8 mouse cellular contexts compared by ENCODE assay signal in genomic region chrX:7714135-7714899, GRCm38 (mm10). TPM values are rescaled to one million over a fixed set of nuclear protein-coding genes. Genes with fewer than 3 reads are reported as not detected.
DNase-seq lines count a peak whose midpoint lies in the region; ATAC-seq and TF ChIP-seq lines count a peak whose summit lies in the region.
"Not testable (repeated sequence)": the region's sequence is repeated elsewhere in the genome, so short reads cannot be mapped to it uniquely, and the experiment has no call there.

Gene Wdr45, plus strand, starts transcription at chrX:7714333.

- peak within 1 kb of the TSS; percentile 63 for H3K27ac ChIP-seq in bone marrow macrophage, adult 2 months (ENCODE audit: insufficient read depth, low read depth, low read length)
- H3K27ac ChIP-seq in embryonic fibroblast, embryonic 13.5 days (ENCODE audit: insufficient read depth, low read length); kidney, embryonic 14.5 days (ENCODE audit: low read depth, low read length): not testable (repeated sequence)
- peak within 1 kb of the TSS; percentile 11; the same call in 1 of the 2 replicates for H3K27ac ChIP-seq in limb, embryonic 15.5 days

- not testable (repeated sequence) for TF ChIP-seq POLR2A in bone marrow macrophage, adult 2 months (IDR thresholded peaks at IDR 0.05; ENCODE audit: borderline replicate concordance, low read depth, low read length)
- peak; percentile 58 for TF ChIP-seq POLR2A in embryonic fibroblast, embryonic 13.5 days (IDR thresholded peaks at IDR 0.05; ENCODE audit: low read depth, low read length)

- H3K4me1 ChIP-seq in bone marrow macrophage, adult 2 months (ENCODE audit: control insufficient read depth, insufficient read depth, low read length); embryonic fibroblast, embryonic 13.5 days (ENCODE audit: control insufficient read depth, insufficient read depth, low read length); kidney, embryonic 14.5 days (ENCODE audit: control insufficient read depth, insufficient read depth, low read length); limb, embryonic 15.5 days: not testable (repeated sequence)

- TF ChIP-seq CTCF in bone marrow macrophage, adult 2 months (IDR thresholded peaks at IDR 0.05; ENCODE audit: low read depth, low read length); embryonic fibroblast, embryonic 13.5 days (IDR thresholded peaks at IDR 0.05; ENCODE audit: borderline replicate concordance, insufficient read depth, low read length): not testable (repeated sequence)

- WGBS in kidney, embryonic 14.5 days, result 21% methylated on average over 27 of the region's 60 CpGs
- 27% methylated on average over 46 of the region's 60 CpGs for WGBS in limb, embryonic 15.5 days

- H3K4me2 ChIP-seq in kidney, embryonic 14.5 days (replicated peaks; ENCODE audit: low read depth, low read length), result peak within 1 kb of the TSS; percentile 36
- peak within 1 kb of the TSS; percentile 39 for H3K4me2 ChIP-seq in limb, embryonic 15.5 days

- not testable (repeated sequence) for H3K36me3 ChIP-seq in kidney, embryonic 14.5 days (ENCODE audit: control insufficient read depth, insufficient read depth, low read length); limb, embryonic 15.5 days

- H3K9ac ChIP-seq in kidney, embryonic 14.5 days (ENCODE audit: low read depth, low read length), result peak within 1 kb of the TSS; percentile 48; the same call in 1 of the 2 replicates
- H3K9ac ChIP-seq in limb, embryonic 15.5 days, result 0 out of 2 replicates have a peak within 1 kb of the TSS, but pooled peaks have one; percentile 23

- H3K4me3 ChIP-seq in bone marrow macrophage, adult 2 months (ENCODE audit: insufficient read depth, low read length), result peak within 1 kb of the TSS; percentile 50
- peak within 1 kb of the TSS; percentile 56 for H3K4me3 ChIP-seq in embryonic fibroblast, embryonic 13.5 days (ENCODE audit: insufficient read depth, low read length)
- H3K4me3 ChIP-seq in kidney, embryonic 14.5 days (ENCODE audit: low read length), result peak within 1 kb of the TSS; percentile 33; the same call in 1 of the 2 replicates
- H3K4me3 ChIP-seq in limb, embryonic 15.5 days, result peak within 1 kb of the TSS; percentile 35

- H3K9me3 ChIP-seq in kidney, embryonic 14.5 days (ENCODE audit: control insufficient read depth, low read length); limb, embryonic 15.5 days: not testable (repeated sequence)

- DNase-seq in 416B (ENCODE audit: low read depth), result peak; percentile 97
- DNase-seq in heart, adult 9 months (ENCODE audit: low spot score in 2 of 2), result peak; percentile 95
- peak; percentile 78 to 81 for DNase-seq in monocyte, adult 2 months (ENCODE audit: low read depth in 1 of 2, low spot score in 2 of 2)
- peak; percentile 93 to 96 for DNase-seq in spleen, postnatal 36 days (ENCODE audit: low spot score in 2 of 2)

- peak; percentile 97 for ATAC-seq in kidney, embryonic 14.5 days (ENCODE audit: low FRiP score, low TSS enrichment)
- peak; percentile 97 for ATAC-seq in limb, embryonic 15.5 days (ENCODE audit: insufficient number of reproducible peaks, low FRiP score, low TSS enrichment, low read depth)

- not testable (repeated sequence) for H3K27me3 ChIP-seq in kidney, embryonic 14.5 days (ENCODE audit: control insufficient read depth, insufficient read depth, low read length); limb, embryonic 15.5 days

RNA-seq across cellular contexts. Expression of gene Wdr45, which starts in this region (rescaled TPM):
- polyA plus RNA-seq in bone marrow macrophage, adult 2 months (2012; ENCODE audit: insufficient read depth, insufficient read length, missing spikeins), result 61.9 and 68.8 TPM in 2 replicates
- 29.0 and 32.3 TPM in 2 replicates for polyA plus RNA-seq in embryonic fibroblast, embryonic 13.5 days (2011; ENCODE audit: insufficient read length, low read depth, missing spikeins)
- polyA plus RNA-seq in kidney, embryonic 14.5 days (2014; fragmentation: Nextera tagmentation; extraction: Ambion mirVana), result 26.0 and 34.0 TPM in 2 replicates
- 39.2 and 41.0 TPM in 2 replicates for polyA plus RNA-seq in limb, embryonic 15.5 days (2015; fragmentation: Nextera tagmentation; extraction: Ambion mirVana)
